In the genomic region with DNA sequence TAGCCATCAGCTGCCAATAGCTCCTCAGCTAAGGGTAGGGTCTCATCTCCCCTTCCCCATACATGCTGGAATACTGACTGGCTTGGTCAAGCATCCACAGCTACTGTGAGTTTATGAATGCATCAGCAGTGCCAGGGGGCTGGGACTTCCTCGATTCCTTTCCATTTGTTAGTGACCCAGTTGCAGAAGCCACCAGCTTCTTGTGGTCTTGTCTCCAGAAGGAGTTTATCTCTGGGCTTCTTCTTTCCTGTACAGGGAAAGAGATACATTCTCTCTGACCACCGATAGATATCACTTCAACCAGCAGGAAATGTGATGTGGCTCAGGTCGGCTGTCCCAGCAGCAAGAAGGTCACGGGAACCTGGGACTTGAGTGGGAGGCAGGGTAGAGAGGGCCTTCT, we compare ENCODE assay signal across 27 mouse cellular contexts.
DNase-seq lines count a peak whose midpoint lies in the region; ATAC-seq and TF ChIP-seq lines count a peak whose summit lies in the region.
"Had no signal": no experiment of that assay in that cellular context is flagged by ENCODE, and none has a peak within 500 bp of the region (broad histone marks: within the 10 kb centered on the region; RNA-seq: fewer than 3 reads in every experiment).

No protein-coding gene starts in this region.

- no peak overlapping the region for H3K4me3 ChIP-seq in forebrain, embryonic 15.5 days
- no peak overlapping the region for H3K4me3 ChIP-seq in forebrain, embryonic 16.5 days (replicated peaks; ENCODE audit: low read length)
- H3K4me3 ChIP-seq in layer of hippocampus, adult 2 months, result no peak overlapping the region
- no peak overlapping the region for H3K4me3 ChIP-seq in midbrain, embryonic 11.5 days (ENCODE audit: low read depth, low read length)
- H3K4me3 ChIP-seq in midbrain, embryonic 15.5 days, result no peak overlapping the region
- H3K4me3 ChIP-seq: forebrain, embryonic 10.5 days; gastrocnemius, adult 2 months; heart, embryonic 12.5 days; heart, embryonic 15.5 days had no signal

- no peaks in the 10 kb centered on the region for H3K36me3 ChIP-seq in forebrain, embryonic 15.5 days
- no peaks in the 10 kb centered on the region for H3K36me3 ChIP-seq in forebrain, embryonic 16.5 days (ENCODE audit: control insufficient read depth, insufficient read depth)
- no peaks in the 10 kb centered on the region for H3K36me3 ChIP-seq in midbrain, embryonic 11.5 days (ENCODE audit: control insufficient read depth, insufficient read depth, low read length)
- H3K36me3 ChIP-seq in midbrain, embryonic 15.5 days (replicated peaks), result no peaks in the 10 kb centered on the region
- H3K36me3 ChIP-seq: forebrain, embryonic 10.5 days; G1E; heart, embryonic 12.5 days; heart, embryonic 15.5 days had no signal

- ATAC-seq in forebrain, embryonic 15.5 days (replicated peaks), result no peak
- no peak for ATAC-seq in forebrain, embryonic 16.5 days
- no peak for ATAC-seq in midbrain, embryonic 11.5 days (ENCODE audit: low FRiP score)
- no peak for ATAC-seq in midbrain, embryonic 15.5 days (replicated peaks)
- ATAC-seq: hindbrain, postnatal 0 days; inflammation-experienced regulatory T-cells, adult 6 months had no signal

- H3K27ac ChIP-seq in forebrain, embryonic 15.5 days (replicated peaks), result peak overlapping the region; percentile 58; the same call in 1 of the 2 replicates
- no peak overlapping the region for H3K27ac ChIP-seq in forebrain, embryonic 16.5 days (ENCODE audit: low read length)
- H3K27ac ChIP-seq in layer of hippocampus, adult 2 months, result peak overlapping the region; percentile 64
- H3K27ac ChIP-seq in midbrain, embryonic 11.5 days (ENCODE audit: low read depth, low read length), result no peak overlapping the region
- H3K27ac ChIP-seq in midbrain, embryonic 15.5 days, result no peak overlapping the region
- H3K27ac ChIP-seq: forebrain, embryonic 10.5 days; gastrocnemius, adult 2 months; heart, embryonic 15.5 days; hindbrain, embryonic 14.5 days; hindbrain, postnatal 0 days had no signal

- H3K9me3 ChIP-seq in forebrain, embryonic 15.5 days, result no peaks in the 10 kb centered on the region
- H3K9me3 ChIP-seq in forebrain, embryonic 16.5 days (ENCODE audit: control insufficient read depth, low read length), result no peaks in the 10 kb centered on the region
- no peaks in the 10 kb centered on the region for H3K9me3 ChIP-seq in midbrain, embryonic 11.5 days (ENCODE audit: control insufficient read depth, low read length)
- H3K9me3 ChIP-seq in midbrain, embryonic 15.5 days, result no peaks in the 10 kb centered on the region
- H3K9me3 ChIP-seq: forebrain, embryonic 10.5 days; G1E; heart, embryonic 12.5 days; heart, embryonic 15.5 days had no signal

- no peak for TF ChIP-seq CTCF in layer of hippocampus, adult 2 months (conservative IDR thresholded peaks at IDR 0.05)

- 90% methylated on average over 4 of the region's 4 CpGs for WGBS in forebrain, embryonic 15.5 days
- 79% methylated on average over 4 of the region's 4 CpGs for WGBS in forebrain, embryonic 16.5 days
- 77% methylated on average over 4 of the region's 4 CpGs for WGBS in midbrain, embryonic 11.5 days
- WGBS in midbrain, embryonic 15.5 days, result 79% methylated on average over 4 of the region's 4 CpGs

- H3K27me3 ChIP-seq in forebrain, embryonic 15.5 days, result peaks cover 4% of the 10 kb centered on the region; the same call in 1 of the 2 replicates
- H3K27me3 ChIP-seq in forebrain, embryonic 16.5 days (replicated peaks; ENCODE audit: control insufficient read depth, insufficient read depth, low read length), result no peaks in the 10 kb centered on the region
- H3K27me3 ChIP-seq in midbrain, embryonic 11.5 days (ENCODE audit: control insufficient read depth, insufficient read depth, low read length), result no peaks in the 10 kb centered on the region
- no peaks in the 10 kb centered on the region for H3K27me3 ChIP-seq in midbrain, embryonic 15.5 days (replicated peaks)
- H3K27me3 ChIP-seq: heart, embryonic 12.5 days; heart, embryonic 15.5 days had no signal

- peaks cover 12% of the 10 kb centered on the region for H3K4me1 ChIP-seq in forebrain, embryonic 15.5 days
- H3K4me1 ChIP-seq in forebrain, embryonic 16.5 days (replicated peaks; ENCODE audit: control insufficient read depth, insufficient read depth, low read length), result peaks cover 11% of the 10 kb centered on the region; the same call in 1 of the 2 replicates
- H3K4me1 ChIP-seq in midbrain, embryonic 11.5 days (ENCODE audit: control insufficient read depth, insufficient read depth, low read length), result 0 out of 2 replicates have a peak, but pooled peaks cover 2% of the 10 kb centered on the region
- H3K4me1 ChIP-seq in midbrain, embryonic 15.5 days, result peaks cover 15% of the 10 kb centered on the region
- H3K4me1 ChIP-seq: heart, embryonic 15.5 days had no signal

- DNase-seq in layer of hippocampus, adult 2 months (ENCODE audit: low spot score in 2 of 2), result no peak
- DNase-seq in layer of hippocampus, postnatal 25 days (ENCODE audit: extremely low spot score in 1 of 2, low spot score in 1 of 2), result no peak
- DNase-seq in midbrain, embryonic 11.5 days (ENCODE audit: low spot score, missing footprints), result peak; percentile 51
- DNase-seq in thymus, postnatal 0 days (ENCODE audit: low spot score), result no peak
- no peak for DNase-seq in embryo, embryonic 9.5 days (ENCODE audit: extremely low spot score)
- DNase-seq: adrenal gland, adult 2 months; adrenal gland, postnatal 14 days; B cell, adult 2 months; cerebellum, adult 11 months; cerebellum, adult 2 months; cerebellum, adult 9-11 months; embryo, embryonic 11 days; gastrocnemius, adult 2 months; gastrocnemius, postnatal 14 days; heart, adult 11 months; heart, postnatal 10 days; heart, postnatal 4 days had no signal

- no peak overlapping the region for H3K9ac ChIP-seq in forebrain, embryonic 15.5 days (replicated peaks)
- no peak overlapping the region for H3K9ac ChIP-seq in forebrain, embryonic 16.5 days (replicated peaks; ENCODE audit: low read depth, low read length)
- no peak overlapping the region for H3K9ac ChIP-seq in midbrain, embryonic 11.5 days (ENCODE audit: low read length)
- H3K9ac ChIP-seq in midbrain, embryonic 15.5 days, result no peak overlapping the region
- H3K9ac ChIP-seq: heart, embryonic 12.5 days; heart, embryonic 15.5 days; hindbrain, embryonic 14.5 days had no signal

- H3K4me2 ChIP-seq in forebrain, embryonic 15.5 days (replicated peaks), result no peak overlapping the region
- H3K4me2 ChIP-seq in forebrain, embryonic 16.5 days (ENCODE audit: low read length), result no peak overlapping the region
- H3K4me2 ChIP-seq in midbrain, embryonic 11.5 days, result no peak overlapping the region
- H3K4me2 ChIP-seq in midbrain, embryonic 15.5 days, result no peak overlapping the region
- H3K4me2 ChIP-seq: heart, embryonic 12.5 days; heart, embryonic 15.5 days; hindbrain, embryonic 14.5 days had no signal

Comparison
In these comparisons a context has a peak if more than half of its experiments do, and no peak if none do; other contexts are left out.
1. H3K27ac ChIP-seq: peak in forebrain, embryonic 15.5 days (single experiment) and layer of hippocampus, adult 2 months (single experiment); none in forebrain, embryonic 16.5 days (single experiment), midbrain, embryonic 11.5 days (single experiment) and midbrain, embryonic 15.5 days (single experiment).